Mouse (Mus musculus) intestine, embryonic 14.5 days (tissue): ENCODE results near the gene Rbm46. TPM values are rescaled to one million over a fixed set of nuclear protein-coding genes. Genes with fewer than 3 reads are reported as not detected.

Source experiments
- ATAC-seq: fragments of 200-750 bp; cut with Nextera tagmentation; replicated peaks from 2 replicates; pipeline ENCODE4 v1.8.0; 2017; ENCODE audit warnings: low read depth, moderate number of reproducible peaks, moderate TSS enrichment, moderate library complexity; ENCODE audit not compliant: low FRiP score, low TSS enrichment
- DNase-seq: peaks from one replicate; pipeline ENCODE4 v3.0.0-alpha.2; 2018; ENCODE audit warnings: low spot score
- H3K27ac ChIP-seq: fragments of 300-500 bp; sonication (generic); 2 replicates; pipeline ENCODE4 v1.5.1; 2014; ENCODE audit warnings: low read depth, mild to moderate bottlenecking, control low read depth
- H3K27me3 ChIP-seq: fragments of 300-500 bp; sonication (generic); replicated peaks from 2 replicates; pipeline ENCODE4 v1.6.1; 2014; ENCODE audit warnings: low read length, control low read depth; ENCODE audit not compliant: control insufficient read depth, insufficient read depth
- H3K36me3 ChIP-seq: fragments of 300-500 bp; sonication (generic); 2 replicates; pipeline ENCODE4 v1.6.1; 2014; ENCODE audit warnings: low read length, control low read depth; ENCODE audit not compliant: control insufficient read depth, insufficient read depth
- H3K4me1 ChIP-seq: fragments of 300-500 bp; sonication (generic); replicated peaks from 2 replicates; pipeline ENCODE4 v1.6.1; 2014; ENCODE audit warnings: low read length, control low read depth, mixed read lengths; ENCODE audit not compliant: control insufficient read depth, insufficient read depth
- H3K4me2 ChIP-seq: fragments of 300-500 bp; sonication (generic); 2 replicates; pipeline ENCODE4 v1.6.1; 2014; ENCODE audit warnings: low read length
- H3K4me3 ChIP-seq: fragments of 300-500 bp; sonication (generic); 2 replicates; pipeline ENCODE4 v1.5.1; 2014; ENCODE audit warnings: low read depth, low read length, control low read depth, mixed read lengths
- H3K9ac ChIP-seq: fragments of 300-500 bp; sonication (generic); 2 replicates; pipeline ENCODE4 v1.6.1; 2014; ENCODE audit warnings: mild to moderate bottlenecking, low read length
- H3K9me3 ChIP-seq: fragments of 300-500 bp; sonication (generic); 2 replicates; pipeline ENCODE4 v1.6.1; 2016; ENCODE audit warnings: low read length, control low read depth; ENCODE audit not compliant: control insufficient read depth
- whole genome bisulfite sequencing: fragments of 180-500 bp; shearing (Covaris S2); extraction: QIAGEN DNeasy Blood & Tissue Kit; methylation state at CpG from one replicate; pipeline ENCODE4 v1.1.7; 2014; 5-methylcytosine and 5-hydroxymethylcytosine counted together
- polyA plus RNA-seq: library from polyadenylated mRNA; unstranded; fragments of >200 nt; fragmentation: Nextera tagmentation; extraction: Ambion mirVana; gene quantifications from 2 replicates; pipeline ENCODE4 v1.2.1, GENCODE M21; 2014

Rbm46 gene
- polyA plus RNA-seq, 1 experiment from 2014 or later: 12.3 TPM

GRCm38 (mm10) chr3:82875671-82876371, 462 bp downstream of the Rbm46 start:
- Histone ChIP-seq H3K27me3 (peaks cover 21% of the 10 kb centered on the region), H3K4me3 (peak overlapping the region; percentile 38), H3K9me3 (no peaks in the 10 kb centered on the region), H3K4me1 (peaks cover 3% of the 10 kb centered on the region; the same call in 1 of the 2 replicates), H3K4me2 (peak overlapping the region; percentile 62), H3K36me3 (no peaks in the 10 kb centered on the region), H3K9ac (peak overlapping the region; percentile 44), H3K27ac (no peak overlapping the region)
- ATAC-seq (peak; percentile 61; the same call in 1 of the 2 replicates), DNase-seq (peak; percentile 64)
- WGBS: 16% methylated on average over 52 of the region's 69 CpGs

- Histone ChIP-seq H3K9ac (no peak overlapping the region), H3K36me3 (no peaks in the 10 kb centered on the region), H3K27me3 (no peaks in the 10 kb centered on the region), H3K4me2 (no peak overlapping the region), H3K4me3 (no peak overlapping the region), H3K27ac (no peak overlapping the region), H3K9me3 (no peaks in the 10 kb centered on the region), H3K4me1 (no peaks in the 10 kb centered on the region)
- ATAC-seq (no peak), DNase-seq (no peak)
- 23% methylated on average over 4 of the region's 4 CpGs for WGBS
These were observed 18.7 kb downstream of the Rbm46 start for GRCm38 (mm10) chr3:82857414-82858077.

- Histone ChIP-seq H3K27ac (no peak overlapping the region), H3K36me3 (no peaks in the 10 kb centered on the region), H3K27me3 (no peaks in the 10 kb centered on the region), H3K4me3 (no peak overlapping the region), H3K4me1 (no peaks in the 10 kb centered on the region), H3K9me3 (no peaks in the 10 kb centered on the region), H3K4me2 (no peak overlapping the region), H3K9ac (no peak overlapping the region)
- 88% methylated on average over 9 of the region's 9 CpGs for WGBS
- ATAC-seq: no peak
- DNase-seq: no peak
These were observed 51.1 kb downstream of the Rbm46 start for GRCm38 (mm10) chr3:82825165-82825564.

- no peaks in the 10 kb centered on the region for H3K36me3 ChIP-seq
- DNase-seq: no peak
- H3K9me3 ChIP-seq: no peaks in the 10 kb centered on the region
- no peak overlapping the region for H3K4me3 ChIP-seq
- no peaks in the 10 kb centered on the region for H3K4me1 ChIP-seq
- H3K4me2 ChIP-seq: no peak overlapping the region
- WGBS: 79% methylated on average over 3 of the region's 3 CpGs
- ATAC-seq: no peak
- H3K27ac ChIP-seq: no peak overlapping the region
- H3K9ac ChIP-seq: no peak overlapping the region
- H3K27me3 ChIP-seq: no peaks in the 10 kb centered on the region
These were observed 64.4 kb downstream of the Rbm46 start for GRCm38 (mm10) chr3:82811851-82812250.

- DNase-seq (no peak), ATAC-seq (no peak)
- H3K4me2 ChIP-seq: no peak overlapping the region
- H3K27ac ChIP-seq: no peak overlapping the region
- no peak overlapping the region for H3K9ac ChIP-seq
- no peak overlapping the region for H3K4me3 ChIP-seq
- H3K27me3 ChIP-seq: no peaks in the 10 kb centered on the region
- H3K9me3 ChIP-seq: no peaks in the 10 kb centered on the region
- H3K36me3 ChIP-seq: no peaks in the 10 kb centered on the region
- H3K4me1 ChIP-seq: no peaks in the 10 kb centered on the region
- WGBS: 78% methylated on average over 7 of the region's 7 CpGs
These were observed 65.8 kb downstream of the Rbm46 start for GRCm38 (mm10) chr3:82810334-82811120.

GRCm38 (mm10) chr3:82809769-82810168, 66.5 kb downstream of the Rbm46 start:
- 66% methylated on average over 7 of the region's 7 CpGs for WGBS
- H3K9me3 ChIP-seq: no peaks in the 10 kb centered on the region
- ATAC-seq: no peak
- no peaks in the 10 kb centered on the region for H3K27me3 ChIP-seq
- H3K4me1 ChIP-seq: no peaks in the 10 kb centered on the region
- no peak overlapping the region for H3K4me2 ChIP-seq
- H3K9ac ChIP-seq: no peak overlapping the region
- no peaks in the 10 kb centered on the region for H3K36me3 ChIP-seq
- H3K27ac ChIP-seq: no peak overlapping the region
- no peak overlapping the region for H3K4me3 ChIP-seq
- DNase-seq: no peak

- Histone ChIP-seq H3K36me3 (no peaks in the 10 kb centered on the region), H3K4me2 (no peak overlapping the region), H3K27ac (no peak overlapping the region), H3K4me1 (no peaks in the 10 kb centered on the region), H3K9me3 (no peaks in the 10 kb centered on the region), H3K9ac (no peak overlapping the region), H3K27me3 (no peaks in the 10 kb centered on the region), H3K4me3 (no peak overlapping the region)
- 79% methylated on average over 1 of the region's 1 CpGs for WGBS
- ATAC-seq (no peak), DNase-seq (no peak)
These were observed 67.9 kb downstream of the Rbm46 start for GRCm38 (mm10) chr3:82808323-82808911.

- H3K9ac ChIP-seq: no peak overlapping the region
These were observed 71.0 kb downstream of the Rbm46 start for GRCm38 (mm10) chr3:82805291-82805690.

More at GRCm38 (mm10) chr3:82805291-82805690, 71.0 kb downstream of the Rbm46 start:
- Histone ChIP-seq H3K4me2 (no peak overlapping the region), H3K36me3 (no peaks in the 10 kb centered on the region), H3K27me3 (no peaks in the 10 kb centered on the region), H3K4me1 (no peaks in the 10 kb centered on the region), H3K27ac (no peak overlapping the region), H3K4me3 (no peak overlapping the region), H3K9me3 (no peaks in the 10 kb centered on the region)
- ATAC-seq (no peak), DNase-seq (no peak)
- WGBS: 81% methylated on average over 7 of the region's 7 CpGs
